Mouse (Mus musculus) liver, adult 2 months (tissue): ENCODE measurements around the gene Olfr267. TPM values are rescaled to one million over a fixed set of nuclear protein-coding genes. Genes with fewer than 3 reads are reported as not detected.

Source experiments
- DNase-seq: peaks from one replicate; pipeline ENCODE4 v3.0.0-alpha.2; 2011; ENCODE audit warnings: low read depth, low spot score; ENCODE audit errors: extremely low read depth
- H3K27ac ChIP-seq: fragments of 200-500 bp; replicated peaks from 2 replicates; pipeline ENCODE4 v1.5.1; 2012; ENCODE audit warnings: low read depth, mild to moderate bottlenecking, control low read depth, inconsistent platforms, low read length; ENCODE audit not compliant: insufficient read depth
- H3K27me3 ChIP-seq: fragments of 200-500 bp; 2 replicates; pipeline ENCODE4 v1.6.1; 2012; ENCODE audit warnings: mild to moderate bottlenecking, moderate library complexity, low read length, inconsistent platforms; ENCODE audit not compliant: control insufficient read depth, insufficient read depth
- H3K36me3 ChIP-seq: fragments of 200-500 bp; 2 replicates; pipeline ENCODE4 v1.6.1; 2012; ENCODE audit warnings: low read length, inconsistent platforms; ENCODE audit not compliant: control insufficient read depth, insufficient read depth
- H3K4me1 ChIP-seq: fragments of 200-500 bp; 2 replicates; pipeline ENCODE4 v1.6.1; 2011; ENCODE audit warnings: low read length; ENCODE audit not compliant: control insufficient read depth, insufficient read depth
- H3K4me3 ChIP-seq: fragments of 200-500 bp; 2 replicates; pipeline ENCODE4 v1.5.1; 2011; ENCODE audit warnings: low read depth, mild to moderate bottlenecking, control low read depth, low read length, moderate library complexity; ENCODE audit not compliant: insufficient read depth
- H3K79me2 ChIP-seq: fragments of 200-500 bp; 2 replicates; pipeline ENCODE4 v1.6.1; 2012; ENCODE audit warnings: inconsistent platforms, mild to moderate bottlenecking, low read length, moderate library complexity; ENCODE audit not compliant: control insufficient read depth, insufficient read depth
- H3K9ac ChIP-seq: fragments of 200-500 bp; 2 replicates; pipeline ENCODE4 v1.6.1; 2012; ENCODE audit warnings: low read depth, mild to moderate bottlenecking, control low read depth, inconsistent platforms, low read length
- CTCF ChIP-seq: fragments of 200-500 bp; IDR thresholded peaks from 2 replicates; pipeline ENCODE4 v1.5.1; 2011; ENCODE audit warnings: low read depth, low read length, control low read depth
- POLR2A ChIP-seq: fragments of 200-500 bp; IDR thresholded peaks from 2 replicates; pipeline ENCODE4 v1.6.1; 2011; ENCODE audit warnings: low read length, control low read depth; ENCODE audit not compliant: insufficient read depth; ENCODE audit errors: extremely low read depth
- WGBS: fragments of 180-500 bp; shearing (Covaris S2); methylation state at CpG from one replicate; pipeline ENCODE4 v1.1.7; 2018; 5-methylcytosine and 5-hydroxymethylcytosine counted together
- polyA plus RNA-seq: library from polyadenylated mRNA; depleted of rRNA; stranded (reverse); fragments of >200 nt; gene quantifications from 2 replicates; pipeline ENCODE4 v1.2.3, GENCODE M21; 2012; rRNA removed
- total RNA-seq: library from RNA; depleted of rRNA; stranded (reverse); fragments of >200 nt; gene quantifications from 2 replicates; pipeline ENCODE4 v1.2.3, GENCODE M21; 2014; rRNA removed

Gene Olfr267
- 0.07 TPM in 1 of 2 replicates, not detected in the other for total RNA-seq
- not detected in 2 replicates for polyA plus RNA-seq

- Histone ChIP-seq H3K9ac (no peak within 1 kb of the TSS), H3K79me2 (no peaks in the 10 kb centered on the region), H3K27ac (no peak within 1 kb of the TSS), H3K4me1 (no peaks in the 10 kb centered on the region), H3K27me3 (no peaks in the 10 kb centered on the region), H3K4me3 (no peak within 1 kb of the TSS), H3K36me3 (no peaks in the 10 kb centered on the region)
- no peak for DNase-seq
- TF ChIP-seq CTCF: no peak
- no peak for TF ChIP-seq POLR2A
Observed at GRCm38 (mm10) chr4:58787616-58788015, at the start of gene Olfr267. Olfr267 (minus strand) TSS chr4:58787716.

DNA sequence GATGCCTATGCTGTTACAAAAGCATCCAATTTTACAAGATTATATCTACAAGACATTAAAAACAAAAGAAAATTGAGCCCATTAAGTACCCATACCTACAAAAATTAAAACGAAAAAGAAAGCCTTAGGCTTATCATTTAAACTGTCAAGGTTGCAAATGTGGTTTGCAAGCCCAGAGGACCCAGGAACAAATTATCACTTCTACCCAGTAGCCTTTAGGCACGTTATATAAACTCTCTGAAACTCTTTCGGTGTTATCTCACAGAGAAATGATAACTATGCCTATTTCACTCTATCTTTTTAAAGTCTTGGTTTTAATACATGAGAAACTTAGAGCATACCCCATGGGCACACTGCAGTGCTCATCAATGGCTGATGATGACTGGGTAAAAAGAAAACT lies 45.4 kb upstream of the Olfr267 start:
- H3K27me3 ChIP-seq: no peaks in the 10 kb centered on the region
- no peak for DNase-seq
- TF ChIP-seq CTCF: no peak
- TF ChIP-seq POLR2A: no peak
- no peaks in the 10 kb centered on the region for H3K79me2 ChIP-seq
- H3K4me1 ChIP-seq: no peaks in the 10 kb centered on the region
- H3K27ac ChIP-seq: no peak overlapping the region
- 83% methylated on average over 3 of the region's 3 CpGs for WGBS
- H3K4me3 ChIP-seq: no peak overlapping the region
- H3K36me3 ChIP-seq: peaks cover 51% of the 10 kb centered on the region
- H3K9ac ChIP-seq: no peak overlapping the region

GRCm38 (mm10) chr4:58825921-58826320 lies 38.4 kb upstream of the Olfr267 start:
- Histone ChIP-seq H3K9ac (no peak overlapping the region), H3K79me2 (no peaks in the 10 kb centered on the region), H3K4me1 (no peaks in the 10 kb centered on the region), H3K4me3 (no peak overlapping the region), H3K36me3 (peaks cover 58% of the 10 kb centered on the region), H3K27me3 (no peaks in the 10 kb centered on the region), H3K27ac (no peak overlapping the region)
- TF ChIP-seq CTCF: no peak
- TF ChIP-seq POLR2A: no peak
- no peak for DNase-seq
- WGBS: 84% methylated on average over 4 of the region's 4 CpGs

- H3K27ac ChIP-seq: no peak overlapping the region
- H3K9ac ChIP-seq: no peak overlapping the region
- no peaks in the 10 kb centered on the region for H3K79me2 ChIP-seq
- no peaks in the 10 kb centered on the region for H3K4me1 ChIP-seq
- no peaks in the 10 kb centered on the region for H3K36me3 ChIP-seq
- H3K4me3 ChIP-seq: no peak overlapping the region
- no peaks in the 10 kb centered on the region for H3K27me3 ChIP-seq
- TF ChIP-seq CTCF: no peak
- no peak for TF ChIP-seq POLR2A
- WGBS: 73% methylated on average over 3 of the region's 3 CpGs
- no peak for DNase-seq
Observed at GRCm38 (mm10) chr4:58786659-58787058, 857 bp downstream of the Olfr267 start.

GRCm38 (mm10) chr4:58763417-58763816 lies 24.1 kb downstream of the Olfr267 start:
- no peak for DNase-seq
- TF ChIP-seq CTCF: no peak
- no peak for TF ChIP-seq POLR2A
- 86% methylated on average over 3 of the region's 3 CpGs for WGBS
- no peaks in the 10 kb centered on the region for H3K4me1 ChIP-seq
- H3K27me3 ChIP-seq: no peaks in the 10 kb centered on the region
- no peaks in the 10 kb centered on the region for H3K79me2 ChIP-seq
- H3K4me3 ChIP-seq: no peak overlapping the region
- no peak overlapping the region for H3K27ac ChIP-seq
- no peak overlapping the region for H3K9ac ChIP-seq
- H3K36me3 ChIP-seq: no peaks in the 10 kb centered on the region

DNA sequence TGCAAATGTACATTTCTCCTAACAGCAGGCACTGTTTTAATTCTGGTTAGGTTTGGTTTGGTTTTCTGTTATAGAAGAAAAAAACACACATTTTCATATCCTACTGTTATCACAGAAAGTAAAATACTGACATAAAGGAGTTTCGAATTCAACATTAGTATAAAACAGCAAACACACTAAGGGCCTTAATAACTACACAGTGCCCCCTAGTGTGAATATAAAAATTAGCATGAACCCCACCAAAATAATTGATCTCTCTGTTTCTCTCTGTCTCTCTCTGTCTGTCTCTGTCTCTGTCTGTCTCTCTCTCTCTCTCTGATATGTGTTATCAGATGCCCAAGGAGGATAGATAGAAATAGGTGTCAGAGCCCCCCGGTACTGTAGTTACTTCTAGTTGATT lies 38.0 kb downstream of the Olfr267 start:
- WGBS: 48% methylated on average over 2 of the region's 2 CpGs
- Histone ChIP-seq H3K27me3 (no peaks in the 10 kb centered on the region), H3K4me1 (no peaks in the 10 kb centered on the region), H3K27ac (no peak overlapping the region), H3K79me2 (no peaks in the 10 kb centered on the region), H3K9ac (no peak overlapping the region), H3K4me3 (no peak overlapping the region), H3K36me3 (no peaks in the 10 kb centered on the region)
- peak; percentile 7 for DNase-seq
- no peak for TF ChIP-seq POLR2A
